Mouse (Mus musculus): Measurements from ENCODE around the gene Gm20388.

DNA sequence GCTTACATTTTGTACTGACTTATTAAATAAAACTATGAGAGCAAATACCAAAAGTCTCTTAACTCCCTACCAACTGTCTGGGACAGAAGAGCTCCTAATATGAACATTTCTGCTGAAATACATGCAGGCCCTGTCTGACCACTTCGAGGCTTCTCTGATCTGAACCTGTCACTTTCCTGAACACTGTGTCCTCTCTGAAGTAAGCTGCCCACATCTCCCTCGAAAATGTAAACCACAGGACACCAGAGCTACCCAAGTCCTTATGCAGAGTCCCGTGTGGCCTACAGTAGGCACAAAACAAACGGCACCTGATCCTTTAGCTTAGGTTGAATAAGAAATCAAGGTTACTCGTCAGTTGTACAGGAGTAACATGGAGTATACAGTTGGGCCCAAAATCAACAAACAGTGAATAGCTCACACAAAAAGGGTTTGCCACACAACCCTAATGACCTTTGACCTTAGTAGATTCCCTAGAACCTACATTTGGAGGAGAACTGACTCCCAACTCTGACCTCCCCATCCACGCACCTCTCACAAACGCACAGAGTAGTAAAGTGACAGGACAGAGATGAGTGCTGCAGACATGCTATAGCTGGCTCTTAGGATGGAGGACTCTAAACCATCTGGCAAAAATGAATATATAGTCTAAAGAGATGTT lies 3120.8 kb downstream of the Gm20388 start:
- TF ChIP-seq POLR2A (IDR thresholded peaks at IDR 0.05; ENCODE audit: insufficient read depth, low read length) (no peak), CTCF (IDR thresholded peaks at IDR 0.05; ENCODE audit: low read depth, low read length) (no peak), EP300 (IDR thresholded peaks at IDR 0.05; ENCODE audit: insufficient read depth, low read depth, low read length) (no peak)

All from ES-Bruce4 (cell line).